Mouse (Mus musculus) stomach, embryonic 16.5 days (tissue): ENCODE measurements at regions not wholly inside any gene's neighbourhood (a gene's known extent, or its start where the extent isn't known, plus 50 kb on each side); places are given as distances from the start of the nearest gene placed in this dataset.

Experiments used
- ATAC-seq: fragments of 200-750 bp; cut with Nextera tagmentation; 2 replicates; pipeline ENCODE4 v1.8.0; 2017; ENCODE audit warnings: moderate number of reproducible peaks, moderate TSS enrichment; ENCODE audit not compliant: insufficient read depth, low FRiP score
- H3K27ac ChIP-seq: fragments of 300-500 bp; sonication (generic); 2 replicates; pipeline ENCODE4 v1.5.1; 2014; ENCODE audit warnings: low read length
- H3K27me3 ChIP-seq: fragments of 300-500 bp; sonication (generic); 2 replicates; pipeline ENCODE4 v1.6.1; 2014; ENCODE audit warnings: low read length, control low read depth, mixed read lengths; ENCODE audit not compliant: control insufficient read depth, insufficient read depth
- H3K36me3 ChIP-seq: fragments of 300-500 bp; sonication (generic); 2 replicates; pipeline ENCODE4 v1.6.1; 2014; ENCODE audit warnings: low read length; ENCODE audit not compliant: control insufficient read depth, insufficient read depth
- H3K4me1 ChIP-seq: fragments of 300-500 bp; sonication (generic); 2 replicates; pipeline ENCODE4 v1.6.1; 2014; ENCODE audit warnings: low read length, control low read depth, mixed read lengths; ENCODE audit not compliant: control insufficient read depth, insufficient read depth
- H3K4me2 ChIP-seq: fragments of 300-500 bp; sonication (generic); 2 replicates; pipeline ENCODE4 v1.6.1; 2014; ENCODE audit warnings: low read depth, low read length, mixed read lengths
- H3K4me3 ChIP-seq: fragments of 300-500 bp; sonication (generic); replicated peaks from 2 replicates; pipeline ENCODE4 v1.5.1; 2014; ENCODE audit warnings: mild to moderate bottlenecking, low read length
- H3K9ac ChIP-seq: fragments of 300-500 bp; sonication (generic); 2 replicates; pipeline ENCODE4 v1.6.1; 2014; ENCODE audit warnings: low read length
- H3K9me3 ChIP-seq: fragments of 300-500 bp; sonication (generic); replicated peaks from 2 replicates; pipeline ENCODE4 v1.6.1; 2016; ENCODE audit warnings: low read length, control low read depth; ENCODE audit not compliant: control insufficient read depth
- WGBS: fragments of 180-500 bp; shearing (Covaris S2); extraction: QIAGEN DNeasy Blood & Tissue Kit; methylation state at CpG from one replicate; pipeline ENCODE4 v1.1.7; 2014; 5-methylcytosine and 5-hydroxymethylcytosine counted together

- H3K9me3 ChIP-seq, result no peaks in the 10 kb centered on the region
- no peaks in the 10 kb centered on the region for H3K4me1 ChIP-seq
- H3K36me3 ChIP-seq, result no peaks in the 10 kb centered on the region
- H3K4me2 ChIP-seq, result no peak overlapping the region
- H3K27ac ChIP-seq, result no peak overlapping the region
- H3K27me3 ChIP-seq, result no peaks in the 10 kb centered on the region
- ATAC-seq, result no peak
- no peak overlapping the region for H3K4me3 ChIP-seq
- H3K9ac ChIP-seq, result no peak overlapping the region
Observed at GRCm38 (mm10) chr2:81185976-81186375, 568.9 kb downstream of the Nup35 start.

GRCm38 (mm10) chr2:81190831-81191230 lies 573.8 kb downstream of the Nup35 start:
- no peak overlapping the region for H3K4me2 ChIP-seq
- no peak overlapping the region for H3K27ac ChIP-seq
- H3K36me3 ChIP-seq, result no peaks in the 10 kb centered on the region
- 78% methylated on average over 1 of the region's 1 CpGs for whole genome bisulfite sequencing
- no peaks in the 10 kb centered on the region for H3K9me3 ChIP-seq
- H3K4me3 ChIP-seq, result no peak overlapping the region
- no peak overlapping the region for H3K9ac ChIP-seq
- no peaks in the 10 kb centered on the region for H3K27me3 ChIP-seq
- no peaks in the 10 kb centered on the region for H3K4me1 ChIP-seq
- no peak for ATAC-seq

DNA sequence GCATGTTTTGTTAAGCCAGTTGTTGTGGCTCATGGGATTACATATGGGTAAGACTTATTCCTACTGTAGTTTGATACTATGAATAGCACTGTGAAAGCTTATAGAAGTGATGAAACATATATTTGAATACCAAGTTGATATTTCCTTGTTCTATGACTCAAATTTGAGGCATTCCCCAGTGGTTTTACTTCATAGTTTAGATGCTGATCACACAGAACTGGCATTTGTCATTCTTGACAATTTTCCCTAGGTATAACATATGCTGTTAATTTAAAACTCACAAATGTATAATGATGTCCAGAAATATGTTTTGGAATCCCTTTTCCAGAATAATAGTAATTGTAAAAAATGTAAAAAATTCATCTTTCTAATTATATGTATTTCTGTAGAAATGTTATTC lies 583.5 kb downstream of the Nup35 start:
- no peak overlapping the region for H3K27ac ChIP-seq
- H3K9me3 ChIP-seq, result no peaks in the 10 kb centered on the region
- H3K4me3 ChIP-seq, result no peak overlapping the region
- H3K36me3 ChIP-seq, result no peaks in the 10 kb centered on the region
- no peaks in the 10 kb centered on the region for H3K27me3 ChIP-seq
- no peak overlapping the region for H3K9ac ChIP-seq
- H3K4me2 ChIP-seq, result no peak overlapping the region
- no peak for ATAC-seq
- H3K4me1 ChIP-seq, result no peaks in the 10 kb centered on the region
